Mouse (Mus musculus): ENCODE data around the gene Arhgef39.
"Not testable (repeated sequence)": the region's sequence is repeated elsewhere in the genome, so short reads cannot be mapped to it uniquely, and the experiment has no call there.

The Arhgef39 gene

GRCm38 (mm10) chr4:43506536-43507185 lies 7.2 kb upstream of the Arhgef39 start, which contains the start of gene Car9:
TSS of gene Car9 (plus strand) at chr4:43506966.
- DNase-seq: no peak

- DNase-seq: no peak
Observed at GRCm38 (mm10) chr4:43506074-43506473, 6.6 kb upstream of the Arhgef39 start.

- DNase-seq: no peak
Observed at GRCm38 (mm10) chr4:43504269-43504668, 4.8 kb upstream of the Arhgef39 start.

GRCm38 (mm10) chr4:43503506-43503905 lies 4.0 kb upstream of the Arhgef39 start:
- DNase-seq: no peak

- DNase-seq: no peak
Observed at GRCm38 (mm10) chr4:43503041-43503440, 3.5 kb upstream of the Arhgef39 start.

- DNase-seq: no peak
Observed at GRCm38 (mm10) chr4:43498983-43499382, 512 bp downstream of the Arhgef39 start.

GRCm38 (mm10) chr4:43497946-43498345 lies 1.5 kb downstream of the Arhgef39 start:
- no peak for DNase-seq

GRCm38 (mm10) chr4:43497405-43497804 lies 2.1 kb downstream of the Arhgef39 start:
- DNase-seq: no peak

GRCm38 (mm10) chr4:43496587-43496986 lies 2.9 kb downstream of the Arhgef39 start:
- DNase-seq: no peak

GRCm38 (mm10) chr4:43493846-43494240 lies 5.7 kb downstream of the Arhgef39 start:
- no peak for DNase-seq

- DNase-seq: peak; percentile 97
Observed at GRCm38 (mm10) chr4:43493186-43493845, 6.2 kb downstream of the Arhgef39 start.

GRCm38 (mm10) chr4:43492821-43493185 lies 6.7 kb downstream of the Arhgef39 start, which contains the start of gene Ccdc107:
TSS of gene Ccdc107 (plus strand) at chr4:43492900.
- DNase-seq: peak; percentile 94

- DNase-seq: no peak
Observed at GRCm38 (mm10) chr4:43492101-43492820, 7.2 kb downstream of the Arhgef39 start.

GRCm38 (mm10) chr4:43490801-43491200 lies 8.7 kb downstream of the Arhgef39 start:
- DNase-seq: peak; percentile 87

GRCm38 (mm10) chr4:43489611-43490010 lies 9.9 kb downstream of the Arhgef39 start:
- no peak for DNase-seq

- not testable (repeated sequence) for DNase-seq
Observed at GRCm38 (mm10) chr4:43485666-43486065, 13.8 kb downstream of the Arhgef39 start.

- no peak for DNase-seq
Observed at GRCm38 (mm10) chr4:43483535-43484091, 15.9 kb downstream of the Arhgef39 start, which contains the start of gene Sit1. TSS of gene Sit1 (minus strand) at chr4:43483734.

- no peak for DNase-seq
Observed at GRCm38 (mm10) chr4:43482591-43482990, 16.9 kb downstream of the Arhgef39 start.

- no peak for DNase-seq
Observed at GRCm38 (mm10) chr4:43481894-43482456, 17.5 kb downstream of the Arhgef39 start.

- no peak for DNase-seq
Observed at GRCm38 (mm10) chr4:43480985-43481384, 18.5 kb downstream of the Arhgef39 start.

GRCm38 (mm10) chr4:43478906-43479832 lies 20.3 kb downstream of the Arhgef39 start:
- DNase-seq: peak; percentile 89

- DNase-seq: no peak
Observed at GRCm38 (mm10) chr4:43478534-43478858, 21.0 kb downstream of the Arhgef39 start.
